Mouse (Mus musculus) forelimb bud, embryonic 11.5 days (tissue): Measurements from ENCODE around the gene Agap1.
A peak's percentile ranks its signal among the peaks of the same experiment; 100 is the strongest.

Source experiments
- DNase-seq: peaks from one replicate; pipeline ENCODE4 v3.0.0-alpha.2; 2012; ENCODE audit warnings: low read depth, low spot score

The Agap1 gene

DNA sequence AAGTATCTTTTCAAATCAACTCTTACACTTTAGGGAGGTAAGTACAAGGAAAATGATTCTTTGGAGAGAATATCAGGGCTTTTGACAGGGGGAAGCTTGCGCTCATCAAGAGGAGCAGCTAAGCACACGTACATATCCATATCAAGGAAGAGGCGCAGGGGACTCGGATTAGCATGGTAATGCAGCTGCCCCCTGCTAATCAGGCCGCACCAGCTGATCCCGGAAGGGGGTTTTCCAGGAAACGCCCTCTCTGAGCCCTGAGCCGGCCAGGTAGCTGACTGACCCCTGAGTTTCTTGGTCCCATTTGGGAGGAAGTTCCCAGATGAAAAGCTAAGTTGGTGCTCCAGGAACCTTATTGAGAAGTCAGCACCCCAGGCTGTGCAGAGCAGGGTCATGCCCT lies 301.8 kb downstream of the Agap1 start:
- no peak for DNase-seq

DNA sequence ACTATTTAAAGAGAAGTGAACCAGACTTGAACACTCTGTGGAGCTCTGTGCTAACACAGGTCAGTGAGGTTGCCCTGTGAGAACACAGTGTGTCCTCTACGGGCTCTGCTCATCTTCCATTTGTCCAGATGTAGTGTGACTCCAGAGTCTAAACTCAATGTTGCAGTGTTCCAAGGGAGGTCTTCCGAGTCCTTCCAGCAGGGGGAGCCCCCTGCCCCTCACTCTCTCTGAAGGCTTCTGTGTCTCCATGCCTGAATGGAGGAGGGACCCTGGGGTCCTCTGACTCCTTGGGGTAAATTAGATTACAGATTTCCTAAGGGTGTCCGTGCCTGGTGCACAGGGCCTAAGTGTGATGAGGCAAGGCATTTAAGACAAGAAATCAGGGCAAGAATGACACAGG lies 302.9 kb downstream of the Agap1 start:
- DNase-seq, result no peak

GRCm38 (mm10) chr1:89763912-89764311 lies 309.3 kb downstream of the Agap1 start:
- peak; percentile 69 for DNase-seq

GRCm38 (mm10) chr1:89766891-89767290 lies 312.3 kb downstream of the Agap1 start:
- no peak for DNase-seq

DNA sequence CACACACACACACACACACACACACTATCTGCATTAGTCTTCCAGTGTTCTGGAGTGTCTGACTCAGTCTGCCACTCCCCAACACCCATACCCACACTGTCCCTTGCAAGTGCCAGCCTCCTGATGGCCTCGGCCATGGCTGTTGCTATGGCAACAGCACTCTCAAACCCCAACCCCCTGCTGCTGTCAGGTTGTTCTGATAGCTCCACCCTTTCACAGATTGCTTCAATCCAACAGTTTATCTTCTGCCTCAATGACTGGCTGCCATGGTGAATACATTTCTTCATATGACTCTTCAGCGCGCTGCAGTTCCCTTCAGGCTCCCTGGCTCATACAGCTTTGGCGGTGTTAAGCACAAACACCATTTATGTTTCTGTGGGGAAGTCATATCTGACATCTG lies 315.0 kb downstream of the Agap1 start:
- DNase-seq, result no peak

DNA sequence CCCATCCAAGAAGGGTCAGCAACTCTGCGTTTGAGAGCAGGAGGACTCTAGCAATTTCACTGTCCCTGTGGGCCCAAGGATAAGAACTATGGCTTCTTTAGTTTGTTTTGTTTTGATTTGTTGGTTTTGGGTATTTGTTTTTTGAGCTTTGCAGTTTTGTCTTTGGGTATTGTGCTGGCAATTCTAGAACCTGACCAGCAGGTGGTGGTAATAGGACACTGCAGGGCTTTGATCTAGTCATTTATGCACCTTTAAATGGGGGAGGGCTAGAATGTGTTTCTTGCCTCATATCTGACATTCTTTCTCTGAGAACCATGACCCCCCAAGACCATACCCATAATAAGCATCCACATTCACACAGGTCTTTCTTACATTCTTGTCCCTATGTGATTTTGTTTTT lies 315.7 kb downstream of the Agap1 start:
- no peak for DNase-seq

- DNase-seq, result no peak
Observed at GRCm38 (mm10) chr1:89775750-89776149, 321.1 kb downstream of the Agap1 start.

GRCm38 (mm10) chr1:89780675-89781074 lies 326.1 kb downstream of the Agap1 start:
- DNase-seq, result no peak

DNA sequence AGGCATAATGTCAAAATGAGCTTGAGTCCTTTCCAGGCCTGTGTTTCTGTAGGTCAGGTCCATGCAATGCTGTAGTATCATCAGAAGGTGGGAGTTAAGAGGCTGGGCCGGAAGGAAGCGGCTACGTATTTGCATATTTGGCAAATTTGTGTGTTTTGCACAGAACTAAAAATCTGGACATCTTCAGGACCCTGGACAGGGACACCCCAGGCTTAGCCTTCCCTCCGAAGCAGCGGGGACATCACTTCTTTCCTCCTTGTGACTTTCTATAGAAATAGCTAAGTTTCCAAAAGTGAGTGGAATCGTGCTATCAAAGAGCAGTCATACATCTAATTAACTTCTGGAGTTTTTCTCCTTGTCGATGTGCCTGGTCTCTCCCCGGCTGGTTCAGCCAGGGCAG lies 327.3 kb downstream of the Agap1 start:
- DNase-seq, result peak; percentile 64

- no peak for DNase-seq
Observed at GRCm38 (mm10) chr1:89786793-89787192, 332.2 kb downstream of the Agap1 start.

- no peak for DNase-seq
Observed at GRCm38 (mm10) chr1:89798724-89799123, 344.1 kb downstream of the Agap1 start.

- no peak for DNase-seq
Observed at GRCm38 (mm10) chr1:89801506-89801905, 346.9 kb downstream of the Agap1 start.

DNA sequence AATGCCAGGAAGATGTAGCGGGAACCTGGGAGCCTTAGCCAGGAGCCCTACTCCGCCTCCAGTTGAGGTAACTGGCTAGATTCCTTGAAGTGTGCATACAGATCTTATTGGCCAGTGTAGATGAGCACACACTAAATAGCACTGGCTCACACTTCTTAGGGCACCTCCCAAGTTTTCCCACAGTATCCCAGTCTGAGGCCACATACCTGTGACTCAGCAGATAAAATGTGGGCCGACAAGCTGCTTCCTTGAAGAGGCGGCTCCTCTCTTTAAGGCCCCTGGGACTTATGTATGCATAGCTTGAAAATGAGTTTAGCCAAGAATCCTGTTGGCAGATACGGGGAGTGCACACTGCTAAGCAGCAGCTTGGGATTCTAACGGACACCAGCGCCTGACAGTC lies 350.4 kb downstream of the Agap1 start:
- no peak for DNase-seq

GRCm38 (mm10) chr1:89812816-89813215 lies 358.2 kb downstream of the Agap1 start:
- DNase-seq, result no peak

DNA sequence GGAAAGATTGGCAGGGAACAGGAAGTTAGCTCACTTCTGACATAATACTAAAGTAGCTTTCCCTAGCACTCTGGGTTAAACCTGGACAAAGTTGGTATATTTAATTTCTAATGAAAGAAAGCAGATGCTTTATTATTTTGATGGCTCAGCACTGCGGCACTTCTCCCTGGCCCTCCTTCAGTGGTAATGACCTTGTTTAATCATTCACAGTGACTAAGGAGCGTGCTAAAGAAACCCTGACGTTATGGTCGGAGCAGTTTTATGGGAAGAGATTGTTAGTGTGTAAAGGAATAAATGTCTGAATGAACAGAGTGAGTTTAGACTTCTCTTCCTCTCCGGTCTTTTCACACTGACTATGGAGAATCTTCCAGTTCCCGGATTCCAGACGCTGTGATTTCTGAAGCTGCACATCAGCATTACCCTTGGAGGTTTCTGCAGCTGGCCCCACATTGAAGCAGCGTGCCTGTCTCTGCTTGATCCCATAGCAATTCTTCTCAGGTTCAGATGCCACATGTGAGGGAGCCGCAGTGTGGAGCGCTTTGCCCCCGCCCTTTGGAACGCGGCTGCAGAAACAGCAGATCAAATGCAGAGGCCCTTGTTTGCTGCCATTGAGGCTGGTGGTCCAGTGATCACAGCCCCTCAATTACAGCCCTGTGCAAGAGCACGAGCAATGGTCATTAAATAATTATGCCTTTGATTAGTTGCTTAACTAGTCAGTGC lies 362.0 kb downstream of the Agap1 start:
- DNase-seq, result peak; percentile 66

DNA sequence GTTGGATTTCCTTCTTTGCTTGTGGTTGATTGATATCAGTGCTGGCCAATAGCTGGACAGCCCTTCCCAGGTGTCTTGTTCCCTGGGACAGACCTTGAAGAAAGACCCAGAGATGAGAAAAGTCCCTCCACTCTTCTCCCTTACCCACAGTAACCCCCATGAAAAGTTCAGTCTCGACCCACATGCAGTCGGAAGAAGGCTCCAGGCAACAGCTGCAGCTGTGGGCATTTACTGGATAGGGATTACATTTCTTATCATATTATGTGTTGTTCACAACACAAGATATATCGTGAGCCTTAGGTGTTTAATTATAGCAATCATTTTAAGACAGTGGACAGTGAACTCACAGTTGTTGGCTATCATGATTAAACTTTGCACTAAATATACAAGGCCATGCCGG lies 367.2 kb downstream of the Agap1 start:
- no peak for DNase-seq

DNA sequence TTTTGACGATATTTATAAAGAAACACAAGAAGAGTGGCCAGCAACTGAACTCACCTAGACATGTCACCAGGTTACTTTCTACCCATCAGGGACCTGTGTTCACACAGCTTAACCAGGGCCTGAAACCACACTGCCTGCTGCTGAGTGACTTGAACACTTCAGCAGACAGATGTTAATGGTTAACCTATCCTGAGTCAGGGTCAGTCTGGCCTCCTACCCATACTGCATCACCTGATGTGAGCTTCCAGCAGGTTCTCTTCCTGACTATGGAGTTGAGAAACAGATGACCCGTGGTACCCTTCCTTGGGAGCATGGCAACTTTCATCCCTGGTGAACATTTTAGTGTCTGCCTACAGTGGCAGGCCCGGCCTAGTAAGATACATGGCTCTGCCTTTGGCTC lies 367.8 kb downstream of the Agap1 start:
- DNase-seq, result no peak

DNA sequence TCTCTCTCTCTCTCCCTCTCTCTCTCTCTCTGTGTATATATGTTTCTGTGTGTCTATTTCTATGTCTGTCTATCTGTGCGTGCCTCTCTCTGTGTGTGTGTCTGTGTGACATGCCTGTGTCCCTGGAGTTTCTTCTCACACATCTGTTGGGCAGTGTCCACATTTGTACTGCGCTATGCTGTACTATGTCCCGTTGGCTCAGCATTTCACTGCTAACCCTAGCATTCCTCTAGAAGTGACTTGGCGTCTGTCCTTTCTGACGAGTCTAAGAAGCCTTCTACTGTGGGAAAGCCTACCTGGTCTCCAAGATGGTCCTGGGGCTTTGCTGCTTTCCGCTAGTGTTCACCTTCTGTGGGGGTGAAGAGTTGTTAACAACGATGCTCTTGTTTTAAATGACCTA lies 368.4 kb downstream of the Agap1 start:
- no peak for DNase-seq

DNA sequence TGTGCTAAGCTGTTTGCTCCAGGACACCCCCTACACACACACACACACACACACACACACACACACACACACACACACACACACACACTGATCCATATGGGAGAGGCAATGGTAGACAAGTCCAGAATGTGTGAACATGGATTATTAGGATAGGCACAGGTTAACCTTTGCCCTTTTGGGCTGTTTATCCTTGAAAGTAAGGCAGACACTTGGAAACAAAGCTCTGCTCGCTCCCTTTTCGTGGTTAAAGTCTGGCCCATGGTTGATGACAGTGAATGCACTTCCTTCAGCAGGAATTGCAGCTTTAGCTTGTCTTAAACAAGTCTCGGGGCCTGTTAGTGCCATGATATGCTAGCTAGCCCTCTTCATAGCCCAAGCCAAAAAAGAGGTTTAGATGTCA lies 372.4 kb downstream of the Agap1 start:
- DNase-seq, result no peak

DNA sequence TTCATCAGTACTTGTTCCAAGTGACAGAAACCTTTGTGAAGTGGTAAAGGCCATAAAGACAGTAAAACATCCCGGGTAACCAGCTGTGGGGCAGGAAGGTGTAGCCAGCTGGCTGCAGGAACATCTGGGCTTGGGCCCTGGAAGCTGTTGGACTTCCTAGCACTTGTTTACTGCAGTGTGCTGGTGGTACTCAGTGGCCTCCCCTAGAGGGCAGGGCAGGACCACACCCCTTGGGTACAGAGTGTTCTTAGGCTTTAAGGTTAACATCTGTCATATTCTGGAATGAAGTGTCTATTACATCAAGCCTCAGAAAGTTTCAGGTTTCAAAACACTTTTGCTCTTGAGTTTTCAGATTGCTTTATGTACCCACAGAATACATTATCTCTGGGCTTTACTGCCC lies 376.5 kb downstream of the Agap1 start:
- DNase-seq, result no peak

- no peak for DNase-seq
Observed at GRCm38 (mm10) chr1:89844064-89844463, 389.5 kb downstream of the Agap1 start.

- DNase-seq, result no peak
Observed at GRCm38 (mm10) chr1:89845487-89845886, 390.9 kb downstream of the Agap1 start.

DNA sequence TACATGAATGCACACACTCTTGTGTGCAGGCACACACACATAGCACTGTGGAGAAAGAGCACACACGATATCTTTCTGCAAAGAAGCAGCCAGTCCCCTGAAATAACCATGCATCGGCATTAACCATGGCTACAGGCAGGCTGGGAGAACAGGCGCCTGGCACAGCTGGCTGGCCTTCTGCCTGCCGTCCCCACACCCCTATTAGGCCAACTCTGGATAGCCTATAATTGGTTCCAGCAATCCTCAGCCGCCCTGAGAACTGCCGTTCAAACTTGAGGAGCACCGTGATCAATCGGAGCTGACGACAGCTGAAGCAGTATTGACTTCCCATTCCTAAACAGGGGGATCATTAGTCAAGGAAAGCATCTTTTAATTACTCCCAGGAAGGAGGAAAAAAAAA lies 391.5 kb downstream of the Agap1 start:
- DNase-seq, result peak; percentile 73
